Mouse (Mus musculus) cerebellum, adult 9-10 months (tissue): ENCODE results near the gene Dchs2.

ENCODE experiments used
- DNase-seq: peaks from one replicate; pipeline ENCODE4 v3.0.0; 2022

Dchs2 gene

DNA sequence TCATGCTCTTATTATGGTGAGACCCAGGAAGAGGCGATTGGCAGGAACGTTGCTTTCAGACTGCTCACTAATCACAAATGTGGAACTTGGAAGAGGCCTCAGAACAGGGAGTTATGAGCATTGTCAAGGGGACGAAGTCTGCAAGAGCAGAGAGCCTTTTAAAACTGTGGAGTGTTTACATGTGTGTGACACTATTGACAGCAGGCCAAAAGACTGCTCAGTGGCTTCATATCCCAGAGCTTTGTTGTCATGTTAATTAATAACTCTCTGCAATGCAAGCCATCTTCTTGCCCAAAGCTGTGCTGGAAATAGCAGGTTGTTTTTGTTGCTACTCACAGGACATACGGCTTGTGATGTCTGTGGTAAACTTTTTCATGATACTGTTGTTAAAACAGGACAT is 27.9 kb downstream of the Dchs2 start:
- DNase-seq, result no peak

DNA sequence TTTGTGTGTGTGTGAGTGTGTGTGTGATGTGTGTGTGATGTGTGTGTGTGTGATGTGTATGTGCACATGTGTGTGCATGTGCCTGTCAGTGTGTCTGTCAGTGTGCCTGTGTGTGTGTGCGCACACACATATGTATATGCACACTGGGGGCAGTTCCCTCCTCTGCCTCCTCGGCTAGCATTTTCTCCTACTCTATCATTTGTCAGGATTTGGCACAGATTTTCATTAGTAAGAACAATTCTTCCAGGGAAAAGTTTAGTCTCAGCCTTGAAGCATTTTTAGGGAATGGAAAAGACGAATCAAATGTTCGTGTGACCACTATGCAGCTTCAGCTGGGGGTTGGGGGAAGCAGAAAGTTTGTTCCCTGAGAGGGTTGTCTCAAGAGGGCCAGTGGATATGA is 28.4 kb downstream of the Dchs2 start:
- no peak for DNase-seq

DNA sequence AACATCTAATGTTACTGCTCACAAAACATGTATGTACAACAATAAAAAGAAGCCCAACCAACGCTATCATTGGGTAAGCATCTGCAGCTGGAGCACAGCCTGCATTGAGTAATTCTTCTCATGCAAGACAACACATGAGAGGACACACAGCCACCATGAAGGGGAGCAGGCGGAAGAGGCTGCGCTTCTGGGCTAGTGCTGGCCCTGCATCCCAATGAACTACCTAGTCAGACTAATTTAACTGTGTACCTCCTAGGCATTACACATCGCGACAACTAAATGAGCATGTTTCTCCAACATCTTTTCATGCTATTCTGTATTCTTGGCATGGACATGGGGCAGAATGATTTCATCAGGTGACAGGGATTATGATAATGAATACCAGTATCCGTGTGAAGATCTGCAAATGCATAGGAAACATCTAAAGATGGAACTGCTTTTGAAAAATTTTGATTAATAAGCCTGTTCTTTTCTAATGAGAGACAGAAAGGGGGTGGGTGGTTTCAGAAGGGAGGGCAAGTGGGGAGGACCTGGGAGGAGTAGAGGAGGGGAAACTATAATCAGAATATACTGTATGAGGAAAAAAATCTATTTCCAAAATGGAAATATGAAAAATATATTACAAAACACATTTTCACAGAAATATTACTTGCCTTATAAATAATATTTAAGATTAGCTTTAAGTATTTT is 33.9 kb downstream of the Dchs2 start:
- no peak for DNase-seq

DNA sequence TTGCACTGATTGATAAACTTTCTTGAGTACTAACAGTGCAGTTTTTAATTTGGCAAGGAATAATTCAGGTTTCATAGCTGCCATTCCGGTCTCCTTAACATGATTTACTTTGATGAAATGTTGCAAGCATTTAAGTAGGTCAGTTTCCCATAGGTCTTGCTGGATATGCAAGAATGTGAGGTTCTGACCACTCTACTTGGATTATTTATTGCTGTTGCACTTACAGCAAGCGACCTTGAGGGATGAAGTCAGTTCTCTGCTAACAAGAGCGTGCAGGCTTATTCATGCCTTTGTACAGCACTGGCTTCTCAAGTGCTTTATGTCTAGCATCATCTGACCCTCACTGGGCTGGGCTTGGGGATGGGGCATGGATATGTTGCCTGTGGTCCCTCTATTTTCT is 35.9 kb downstream of the Dchs2 start:
- no peak for DNase-seq

DNA sequence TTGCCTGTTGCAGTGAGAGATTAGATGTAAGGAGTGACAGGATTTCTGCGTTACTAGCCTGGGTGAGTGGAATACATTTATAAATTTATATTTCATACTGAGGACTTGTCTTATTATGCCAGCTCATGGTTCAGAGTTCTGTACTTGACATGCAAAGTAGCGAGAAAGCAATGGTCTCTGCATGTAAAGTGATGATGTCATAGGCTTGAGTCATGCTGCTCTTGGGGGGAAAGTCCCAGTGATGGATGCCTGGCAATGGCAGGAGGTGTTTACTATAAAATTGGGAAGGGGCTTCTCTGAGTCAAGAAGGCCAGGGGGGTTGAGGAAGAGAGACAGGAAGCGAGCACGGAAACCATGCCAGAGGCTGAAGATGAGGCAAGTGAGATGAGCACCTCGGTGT is 57.8 kb downstream of the Dchs2 start:
- DNase-seq, result no peak

DNA sequence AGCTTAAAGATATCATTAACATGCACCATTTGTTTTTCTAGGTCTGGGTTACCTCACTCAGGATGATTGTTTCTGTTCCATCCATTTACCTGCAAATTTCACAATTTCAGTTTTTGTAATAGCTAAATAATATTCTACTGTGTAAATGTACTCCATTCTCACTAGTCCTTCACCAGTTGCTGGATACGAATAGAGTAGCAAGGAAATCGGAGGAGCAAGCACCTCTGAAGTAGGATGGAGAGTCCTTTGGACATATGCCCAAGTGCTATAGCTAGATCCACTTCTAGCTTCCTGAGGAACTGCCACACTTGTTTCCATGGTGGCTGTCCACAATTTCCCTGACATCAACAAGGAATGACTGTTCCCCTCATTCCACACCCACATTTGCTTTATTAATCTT is 63.5 kb downstream of the Dchs2 start:
- no peak for DNase-seq

DNA sequence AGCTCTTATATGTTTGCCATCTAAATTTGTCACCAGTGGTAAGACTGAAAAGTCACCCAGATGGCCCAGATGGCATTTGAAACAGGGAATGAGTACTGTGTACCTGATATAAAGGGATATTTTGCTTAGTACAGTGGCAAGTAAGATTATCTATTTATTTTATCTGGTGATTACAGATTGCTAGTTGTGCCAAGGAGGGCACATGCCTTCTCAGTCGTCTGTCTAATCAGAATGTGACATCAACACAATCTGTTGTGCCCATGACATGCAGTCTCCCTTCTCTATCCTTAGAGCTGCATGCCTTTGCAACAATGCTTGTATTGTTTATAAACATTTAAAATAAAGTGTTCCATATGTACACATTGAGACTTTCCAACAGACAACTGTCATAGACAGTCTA is 64.7 kb downstream of the Dchs2 start:
- no peak for DNase-seq

DNA sequence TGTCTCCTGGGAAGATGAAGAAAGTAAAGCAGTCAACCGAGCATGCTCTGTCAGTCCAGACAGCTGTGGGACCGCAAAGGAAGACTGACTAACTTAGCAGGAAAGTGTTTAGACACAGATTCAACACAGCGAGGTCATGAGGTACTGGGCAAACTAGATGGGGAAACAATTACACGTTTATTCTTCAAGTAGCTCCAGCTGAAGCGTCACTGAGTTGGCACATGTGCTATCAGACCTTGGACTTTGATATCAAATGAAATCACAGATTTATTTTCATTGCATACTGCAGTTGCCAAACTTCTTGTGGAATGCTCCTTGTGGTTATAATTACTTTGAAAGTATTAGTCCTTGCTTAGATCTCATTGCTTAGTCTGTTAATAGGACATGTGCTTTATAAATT is 67.2 kb downstream of the Dchs2 start:
- no peak for DNase-seq

DNA sequence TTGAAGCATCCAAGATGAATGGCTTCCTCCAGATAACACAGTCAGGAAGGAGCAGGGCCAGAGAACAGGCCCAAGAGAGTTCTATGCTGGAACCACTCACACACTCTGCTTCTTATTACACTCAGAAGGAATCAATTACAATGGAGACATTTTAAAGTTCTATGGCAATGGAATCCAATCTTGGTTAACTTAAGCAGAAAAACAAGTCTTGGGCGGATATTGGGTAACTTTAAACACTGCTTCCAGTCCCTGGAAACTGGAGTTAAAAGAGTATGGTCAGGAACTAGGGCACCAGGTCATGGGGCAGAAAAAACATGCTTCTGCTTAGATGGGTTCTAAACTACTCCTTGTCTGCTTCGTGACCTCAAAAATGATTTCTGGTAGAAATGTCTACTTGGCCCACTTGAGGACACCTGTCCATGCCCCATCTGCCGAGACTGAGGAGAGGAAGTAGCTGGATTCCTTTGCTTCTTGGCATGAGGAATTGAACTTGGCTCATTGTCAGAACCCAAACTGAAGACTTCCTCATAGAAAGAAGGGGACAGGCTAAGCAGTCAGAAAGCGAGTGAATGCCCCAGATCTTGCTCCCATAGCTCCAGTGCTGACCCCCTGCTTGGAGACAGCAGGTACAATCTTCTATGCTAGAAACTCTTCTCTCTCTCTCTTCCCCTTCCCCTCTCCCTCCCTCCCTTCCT is 73.7 kb downstream of the Dchs2 start:
- no peak for DNase-seq

DNA sequence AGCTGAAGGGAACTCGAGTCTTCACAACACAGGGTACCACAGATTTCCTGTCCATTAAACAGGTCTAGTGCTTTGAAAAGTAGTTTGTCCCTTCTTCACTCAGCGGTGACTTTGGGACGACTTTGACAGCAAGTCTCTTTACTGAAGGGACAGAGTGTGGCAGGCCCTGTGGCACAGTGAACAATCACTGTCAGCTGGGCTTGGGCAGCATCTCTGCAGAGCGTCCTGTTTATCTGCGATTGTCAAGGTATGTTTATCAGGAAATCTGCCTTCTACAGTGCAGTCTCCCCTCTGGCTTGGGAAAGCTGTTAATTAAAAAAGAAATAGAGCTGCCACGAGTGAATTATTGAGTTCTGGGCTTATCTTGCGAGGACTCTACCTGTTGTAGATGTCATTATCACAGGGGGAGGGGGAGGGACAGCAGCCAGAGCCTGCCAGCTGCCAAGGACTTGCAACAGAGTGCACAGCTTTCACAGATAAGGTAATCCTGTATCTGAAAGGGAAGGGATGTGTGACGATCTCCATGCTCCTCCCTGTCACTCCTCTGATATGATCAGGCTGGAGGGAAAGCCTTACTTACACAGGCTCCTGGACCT is 77.4 kb downstream of the Dchs2 start:
- DNase-seq, result no peak

DNA sequence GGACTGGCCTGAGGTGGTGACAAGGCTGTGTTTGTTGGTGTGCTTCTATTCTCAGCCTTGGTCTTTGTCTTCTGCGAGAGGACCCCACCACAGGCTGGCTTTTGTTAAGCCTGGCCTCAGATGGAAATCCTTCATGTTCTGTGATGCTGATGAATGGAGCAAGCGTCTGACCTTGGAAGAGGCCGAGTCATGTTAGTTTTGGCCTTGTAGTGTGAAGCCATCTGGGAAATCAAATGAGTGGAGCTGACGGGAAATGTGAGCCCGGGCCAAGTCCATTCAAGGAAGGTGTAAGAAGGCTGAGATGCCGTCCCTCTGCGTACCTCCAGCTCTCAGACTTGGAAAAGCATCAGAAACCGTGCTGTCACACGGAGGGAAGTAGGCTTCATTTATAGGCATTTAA is 81.9 kb downstream of the Dchs2 start:
- DNase-seq, result no peak

DNA sequence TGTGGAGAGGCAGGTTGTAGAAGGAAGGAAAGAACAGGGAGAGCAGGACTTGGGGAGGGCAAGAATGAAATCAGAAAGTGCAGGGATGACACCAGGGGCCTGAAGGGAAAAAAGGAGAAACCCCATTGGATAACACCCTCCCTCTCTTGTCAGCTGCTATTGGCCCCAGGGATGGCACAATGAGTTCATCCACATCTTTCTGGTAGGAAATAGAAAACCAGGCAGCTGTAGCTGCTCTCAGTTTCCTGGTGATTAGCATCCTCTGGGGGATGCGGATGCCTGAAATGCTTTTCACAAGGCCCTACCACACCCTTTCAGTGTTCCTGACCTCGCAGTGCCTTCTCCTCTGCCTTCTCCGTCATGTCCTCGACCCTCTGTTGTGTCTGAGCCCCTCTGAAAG is 82.5 kb downstream of the Dchs2 start:
- no peak for DNase-seq

DNA sequence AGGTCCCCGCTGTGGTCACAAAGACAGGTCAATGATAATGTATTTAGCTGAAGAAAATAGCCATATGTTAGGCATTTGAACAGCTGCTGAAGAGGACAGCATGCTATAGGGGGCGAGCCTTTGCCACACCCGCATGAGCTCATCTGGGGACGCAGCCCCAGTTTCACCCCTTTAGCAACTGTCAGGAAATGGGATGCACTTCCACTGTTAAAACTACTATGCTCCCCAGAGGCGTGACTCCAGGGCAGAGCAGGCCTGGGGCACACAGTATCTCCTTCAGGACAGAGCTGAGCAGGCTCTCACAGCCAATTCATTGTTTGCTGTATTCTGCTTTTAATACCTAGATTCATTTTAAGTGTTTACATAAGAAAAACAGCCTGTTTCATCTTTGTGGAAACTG is 84.2 kb downstream of the Dchs2 start:
- no peak for DNase-seq

DNA sequence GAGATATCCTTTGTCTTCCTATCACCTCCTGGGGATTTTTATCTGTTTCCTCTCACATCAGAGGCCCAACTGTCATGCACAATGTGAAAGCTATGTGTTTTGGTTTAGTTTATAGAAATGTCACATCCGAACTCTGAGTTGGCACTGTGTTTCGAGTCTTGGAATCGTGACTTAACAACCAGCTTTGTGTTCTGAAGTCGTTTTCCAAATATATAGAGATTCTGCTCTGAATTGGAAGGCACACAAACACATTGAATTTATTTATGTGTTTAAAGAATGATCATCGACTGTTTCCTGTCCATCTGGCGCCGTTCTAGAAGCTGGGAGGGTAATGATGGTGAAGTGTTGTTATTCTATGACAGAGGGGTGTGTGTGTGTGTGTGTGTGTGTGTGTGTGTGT is 84.8 kb downstream of the Dchs2 start:
- no peak for DNase-seq

DNA sequence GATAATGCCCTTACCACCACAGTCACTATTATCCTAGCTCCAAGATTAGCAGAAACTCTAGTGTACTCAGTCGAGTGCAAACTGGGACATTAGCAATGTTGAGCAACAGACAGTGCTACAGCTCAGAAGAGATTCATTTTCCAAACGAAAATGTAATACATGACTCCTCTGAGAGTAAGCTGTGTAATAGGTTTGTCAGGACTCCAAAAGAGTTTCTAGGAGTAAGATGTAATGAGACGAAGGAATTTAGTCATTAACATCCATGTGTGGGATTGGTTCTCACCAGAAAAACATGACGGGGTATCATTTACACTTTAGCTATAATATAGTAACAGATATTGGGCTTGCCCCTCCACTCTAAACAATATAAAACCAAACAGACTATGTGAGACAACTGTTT is 90.3 kb downstream of the Dchs2 start:
- no peak for DNase-seq

DNA sequence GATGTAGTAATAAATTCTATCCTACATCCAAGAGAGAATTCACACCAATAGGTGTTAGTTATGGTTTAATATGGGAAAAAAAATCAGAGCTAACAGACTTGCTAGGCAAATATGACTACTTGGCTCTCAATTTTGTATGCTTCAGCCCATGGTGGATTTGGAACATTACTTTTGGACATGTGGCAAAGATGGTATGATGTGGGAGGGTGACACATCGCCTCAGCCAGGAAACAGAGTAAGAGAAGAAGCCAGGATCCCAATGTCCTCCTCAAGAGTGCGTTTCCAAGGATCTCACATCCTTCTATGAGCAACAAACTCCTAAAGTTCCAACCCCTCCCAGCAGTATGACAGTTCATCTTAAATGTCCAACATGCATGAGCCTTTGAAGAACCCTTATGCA is 92.4 kb downstream of the Dchs2 start:
- no peak for DNase-seq

DNA sequence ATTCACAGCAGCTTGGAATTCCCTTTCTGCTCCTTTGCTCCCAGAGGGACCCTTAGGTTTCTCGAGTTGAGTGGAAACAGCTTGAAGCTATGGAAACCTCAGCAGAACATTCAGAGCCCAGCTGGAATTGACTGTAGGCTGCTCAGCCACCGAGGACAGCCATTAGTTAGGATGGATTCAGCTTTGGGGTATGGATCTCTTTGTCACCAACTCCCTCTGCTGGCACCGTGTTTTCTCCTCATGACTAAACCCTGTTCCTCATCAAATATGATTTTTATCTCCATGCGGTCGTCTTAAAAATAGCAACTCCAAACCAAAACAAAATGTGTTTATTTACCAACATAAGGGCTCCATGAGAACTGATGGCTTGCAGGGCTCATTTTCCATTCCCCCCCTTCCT is 94.4 kb downstream of the Dchs2 start:
- no peak for DNase-seq

DNA sequence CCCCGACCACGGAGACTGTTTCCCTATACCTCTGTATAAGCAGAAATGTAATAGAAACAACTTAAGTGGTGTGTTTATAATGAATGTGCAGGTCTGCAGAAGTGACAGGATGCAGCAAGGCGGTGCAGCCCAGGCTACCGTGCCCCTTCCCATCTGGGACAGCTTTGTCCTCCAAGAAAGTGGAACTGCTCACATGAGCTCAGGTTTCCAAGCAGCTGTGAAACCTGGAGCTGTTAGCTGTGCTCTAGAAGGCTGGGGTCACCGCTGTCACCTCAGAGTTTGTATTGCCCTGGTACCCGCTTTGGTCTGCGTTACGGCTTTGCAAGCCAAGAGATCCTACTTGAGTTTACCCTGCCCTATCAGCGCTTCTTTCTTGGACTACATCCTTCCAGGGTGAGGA is 100.6 kb downstream of the Dchs2 start:
- DNase-seq, result no peak

DNA sequence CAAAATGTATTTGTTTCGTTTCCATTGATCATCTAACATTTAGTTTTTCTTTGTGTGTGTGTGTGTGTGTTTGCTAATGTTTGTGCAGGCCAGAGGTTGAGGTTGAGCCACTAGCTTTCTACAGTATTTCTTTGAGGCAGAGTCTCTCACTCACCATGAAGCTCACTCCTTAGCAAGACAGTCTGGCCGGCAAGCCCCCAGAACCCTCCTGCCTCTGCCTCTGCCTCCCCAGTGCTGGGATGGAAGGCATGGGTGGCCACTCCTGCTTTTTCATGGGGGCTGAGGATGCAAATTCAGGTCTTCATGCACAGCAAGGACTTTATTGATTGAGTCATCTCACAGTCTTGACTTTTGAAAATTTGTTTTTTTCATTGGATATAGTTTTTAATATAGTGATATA is 102.6 kb downstream of the Dchs2 start:
- DNase-seq, result no peak

DNA sequence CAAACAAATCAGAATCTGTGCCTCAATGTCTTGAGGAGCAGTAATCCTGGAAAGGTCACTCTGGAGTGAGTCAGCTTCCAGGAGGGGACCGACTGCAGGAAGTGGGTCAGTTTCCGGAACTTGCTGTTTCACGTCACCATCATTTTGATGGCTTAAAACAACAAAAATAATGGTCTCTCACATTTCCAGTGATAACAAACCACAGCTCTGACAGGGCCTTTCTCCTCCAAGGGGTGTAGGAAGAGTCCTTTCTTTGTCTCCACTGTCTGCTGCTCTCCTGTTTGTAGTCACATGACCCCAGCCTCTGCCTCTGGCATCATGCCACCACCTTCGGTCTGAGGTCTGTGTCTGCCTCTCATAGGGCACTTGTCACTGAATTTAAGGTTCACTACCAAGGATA is 106.7 kb downstream of the Dchs2 start:
- DNase-seq, result no peak

DNA sequence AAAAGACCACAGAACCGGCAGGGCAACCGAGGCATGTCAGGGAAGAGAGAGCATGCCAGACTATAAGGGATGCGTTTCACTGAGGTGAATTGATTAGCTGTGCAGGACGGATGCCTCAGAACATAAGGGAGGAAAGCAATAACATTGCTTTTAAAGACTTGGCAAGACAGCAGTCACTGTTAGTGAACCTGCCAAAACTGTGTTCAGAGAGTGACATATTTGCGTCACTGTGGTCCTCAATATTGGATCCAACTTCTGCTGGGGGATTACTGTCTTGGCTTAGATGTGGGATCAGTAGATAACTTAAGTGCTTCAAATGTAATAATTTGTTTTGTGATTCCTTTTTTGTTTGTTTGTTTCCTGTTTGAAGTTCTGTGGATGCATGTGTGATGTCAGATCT is 107.3 kb downstream of the Dchs2 start:
- no peak for DNase-seq

DNA sequence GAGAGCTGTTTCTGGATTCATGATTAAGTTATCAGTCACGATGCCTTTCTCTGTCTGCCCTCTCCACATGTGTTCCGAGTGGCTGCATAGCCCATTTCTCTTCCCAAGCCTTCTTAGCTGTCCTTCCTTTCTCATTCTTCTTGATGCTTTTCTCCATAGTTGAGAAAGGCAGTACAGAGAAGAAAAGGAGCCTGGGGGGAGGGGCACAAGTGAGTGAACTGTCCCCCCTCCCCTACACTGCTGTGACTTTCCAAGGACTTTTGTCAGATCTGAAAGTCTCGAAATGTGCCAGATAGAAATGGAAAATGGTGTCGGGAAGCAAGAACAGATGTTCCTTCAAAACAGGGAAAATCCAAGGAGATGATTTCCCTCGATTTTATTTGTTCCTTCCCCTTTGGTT is 118.8 kb downstream of the Dchs2 start:
- DNase-seq, result no peak

DNA sequence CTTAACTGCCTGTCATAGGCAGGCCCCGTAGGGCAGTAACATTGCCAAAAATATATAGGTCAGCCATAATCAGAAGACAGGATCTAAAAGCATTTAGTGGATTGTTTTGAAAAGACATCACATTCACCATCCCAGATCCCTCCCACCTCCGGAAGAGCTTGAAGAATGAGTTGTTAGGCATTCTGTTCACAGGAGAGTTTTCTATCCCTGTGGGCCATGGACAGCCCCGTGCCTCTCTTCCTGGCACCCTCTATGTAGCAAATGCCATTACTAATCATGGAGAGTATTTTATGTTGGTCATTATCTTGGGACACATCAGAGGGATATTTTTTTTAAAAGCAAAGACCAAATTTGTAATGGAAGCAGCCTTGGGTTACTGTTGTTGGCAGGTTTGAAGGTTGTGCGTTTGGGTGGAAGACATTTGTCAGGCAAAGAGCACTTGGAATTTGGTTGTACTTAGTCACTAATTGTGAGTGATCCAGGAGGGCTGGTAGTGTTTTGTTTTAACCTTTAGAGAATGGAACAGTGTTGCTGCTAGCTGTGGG is 122.3 kb downstream of the Dchs2 start:
- DNase-seq, result no peak

DNA sequence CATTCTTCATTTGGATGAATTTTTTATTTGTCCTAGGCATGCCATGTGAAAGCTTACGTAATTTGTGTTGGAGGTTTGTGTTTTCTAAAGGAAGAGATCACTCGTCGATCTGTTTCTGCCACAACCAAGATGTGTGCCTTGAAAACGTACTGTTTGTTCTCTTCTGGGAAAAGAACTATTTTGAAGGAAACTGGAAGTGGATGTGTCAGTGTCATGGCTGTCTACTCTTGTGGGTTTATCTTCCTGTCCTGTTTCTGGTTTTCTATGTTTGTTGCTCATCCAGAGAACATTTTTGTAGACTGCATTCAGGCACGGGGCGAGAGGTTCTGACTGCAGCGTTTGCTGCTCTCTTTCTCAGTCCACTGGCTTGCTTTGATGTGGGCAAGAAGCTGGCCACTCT is 124.2 kb downstream of the Dchs2 start:
- DNase-seq, result no peak

DNA sequence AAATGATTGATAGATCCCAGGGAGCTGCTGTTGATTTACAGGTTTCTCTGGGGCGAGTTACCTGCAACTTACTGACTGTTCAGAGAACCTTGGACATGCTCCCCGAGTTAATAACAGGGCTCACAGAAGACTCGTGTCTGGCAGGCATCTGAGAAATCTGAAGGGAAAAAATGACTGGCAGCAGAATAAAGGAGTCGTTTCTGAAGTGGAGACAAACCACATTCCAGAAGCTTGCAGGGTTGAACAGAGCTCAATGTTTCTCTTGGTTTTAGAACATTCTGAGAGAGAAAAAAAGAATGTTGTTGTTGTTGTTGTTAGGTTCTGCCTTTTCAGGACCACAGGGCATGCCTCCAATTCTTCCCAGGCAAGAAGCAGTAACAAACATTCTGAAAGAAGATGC is 131.7 kb downstream of the Dchs2 start:
- DNase-seq, result no peak
